In genomic region chr2:121009071-121009677, GRCm38 (mm10) we compare ENCODE assay signal across 8 mouse cellular contexts. TPM values are rescaled to one million over a fixed set of nuclear protein-coding genes. Genes with fewer than 3 reads are reported as not detected.
DNase-seq lines count a peak whose midpoint lies in the region; ATAC-seq and TF ChIP-seq lines count a peak whose summit lies in the region.

No protein-coding gene starts in this region.

- 0 out of 2 replicates have a peak overlapping the region, but pooled peaks have one; percentile 85 for H3K27ac ChIP-seq in layer of hippocampus, adult 2 months
- no peak overlapping the region for H3K27ac ChIP-seq in embryonic facial prominence, embryonic 10.5 days (replicated peaks)
- no peak overlapping the region for H3K27ac ChIP-seq in hindbrain, embryonic 15.5 days (replicated peaks)
- no peak overlapping the region for H3K27ac ChIP-seq in midbrain, embryonic 16.5 days (ENCODE audit: low read length)

- no peaks in the 10 kb centered on the region for H3K27me3 ChIP-seq in embryonic facial prominence, embryonic 10.5 days (replicated peaks; ENCODE audit: low read depth, poor library complexity, severe bottlenecking)
- H3K27me3 ChIP-seq in hindbrain, embryonic 15.5 days = no peaks in the 10 kb centered on the region
- H3K27me3 ChIP-seq in midbrain, embryonic 16.5 days (ENCODE audit: control insufficient read depth, insufficient read depth, low read depth, low read length) = no peaks in the 10 kb centered on the region

- no peak for TF ChIP-seq CTCF in layer of hippocampus, adult 2 months (conservative IDR thresholded peaks at IDR 0.05)

- peaks cover 13% of the 10 kb centered on the region for H3K4me1 ChIP-seq in embryonic facial prominence, embryonic 10.5 days
- peaks cover 15% of the 10 kb centered on the region for H3K4me1 ChIP-seq in hindbrain, embryonic 15.5 days (replicated peaks)
- peaks cover 12% of the 10 kb centered on the region for H3K4me1 ChIP-seq in midbrain, embryonic 16.5 days (ENCODE audit: control insufficient read depth, insufficient read depth, low read length)

- DNase-seq in layer of hippocampus, adult 2 months (ENCODE audit: low spot score in 2 of 2) = no peak
- DNase-seq in layer of hippocampus, postnatal 10 days (ENCODE audit: low spot score in 2 of 2) = no peak
- DNase-seq in embryonic facial prominence, embryonic 10.5 days (ENCODE audit: low spot score) = no peak
- DNase-seq in yolk sac, embryonic 10.5 days (ENCODE audit: low spot score) = no peak
- no peak for DNase-seq in layer of hippocampus, postnatal 25 days (ENCODE audit: extremely low spot score in 1 of 2, low spot score in 1 of 2)

- H3K9ac ChIP-seq in hindbrain, embryonic 15.5 days = peak overlapping the region; percentile 79
- H3K9ac ChIP-seq in midbrain, embryonic 16.5 days (ENCODE audit: low read depth, low read length) = peak overlapping the region; percentile 82

- H3K4me2 ChIP-seq in hindbrain, embryonic 15.5 days = peak overlapping the region; percentile 62
- H3K4me2 ChIP-seq in midbrain, embryonic 16.5 days (ENCODE audit: low read length) = peak overlapping the region; percentile 82

- WGBS in embryonic facial prominence, embryonic 10.5 days = 30% methylated on average over 5 of the region's 5 CpGs
- WGBS in hindbrain, embryonic 15.5 days = 27% methylated on average over 5 of the region's 5 CpGs
- 26% methylated on average over 5 of the region's 5 CpGs for WGBS in midbrain, embryonic 16.5 days

- no peak for ATAC-seq in hindbrain, embryonic 15.5 days (ENCODE audit: low FRiP score, low read depth)
- no peak for ATAC-seq in midbrain, embryonic 16.5 days
- no peak for ATAC-seq in megakaryocyte progenitor cell, adult 5-6 weeks (replicated peaks; ENCODE audit: poor library complexity)

- no peaks in the 10 kb centered on the region for H3K9me3 ChIP-seq in embryonic facial prominence, embryonic 10.5 days
- no peaks in the 10 kb centered on the region for H3K9me3 ChIP-seq in hindbrain, embryonic 15.5 days
- no peaks in the 10 kb centered on the region for H3K9me3 ChIP-seq in midbrain, embryonic 16.5 days (replicated peaks; ENCODE audit: control insufficient read depth, low read length, poor library complexity, severe bottlenecking)

- H3K4me3 ChIP-seq in layer of hippocampus, adult 2 months = peak overlapping the region; percentile 79
- H3K4me3 ChIP-seq in embryonic facial prominence, embryonic 10.5 days = peak overlapping the region; percentile 90
- peak overlapping the region; percentile 86 for H3K4me3 ChIP-seq in hindbrain, embryonic 15.5 days
- H3K4me3 ChIP-seq in midbrain, embryonic 16.5 days (ENCODE audit: low read depth, low read length) = peak overlapping the region; percentile 79

- peaks cover 27% of the 10 kb centered on the region for H3K36me3 ChIP-seq in embryonic facial prominence, embryonic 10.5 days (replicated peaks)
- H3K36me3 ChIP-seq in hindbrain, embryonic 15.5 days = peaks cover 28% of the 10 kb centered on the region
- H3K36me3 ChIP-seq in midbrain, embryonic 16.5 days (ENCODE audit: control insufficient read depth, insufficient read depth, low read length) = peaks cover 10% of the 10 kb centered on the region; the same call in 1 of the 2 replicates

RNA-seq across cellular contexts. Expression of gene Ccndbp1, which starts 1.0 kb away (rescaled TPM):
- 10 to 100 TPM; 57.8 to 58.8 TPM for total RNA-seq in layer of hippocampus, adult 2 months (2021)
- 10 to 100 TPM; 52.7 to 56.3 TPM for total RNA-seq in layer of hippocampus, postnatal 10 days (2021)
- 34.0 and 34.2 TPM in 2 replicates for polyA plus RNA-seq in embryonic facial prominence, embryonic 10.5 days (2016; fragmentation: Nextera tagmentation; extraction: Ambion mirVana)
- 74.5 and 77.2 TPM in 2 replicates for polyA plus RNA-seq in hindbrain, embryonic 15.5 days (2015; fragmentation: Nextera tagmentation; extraction: Ambion mirVana)
- 79.1 and 83.2 TPM in 2 replicates for polyA plus RNA-seq in midbrain, embryonic 16.5 days (2015; fragmentation: Nextera tagmentation; extraction: Ambion mirVana)
- 44.2 and 50.1 TPM in 2 replicates for total RNA-seq in megakaryocyte progenitor cell, adult 5-6 weeks (2015)
- 33.5 and 38.1 TPM in 2 replicates for total RNA-seq in megakaryocyte progenitor cell, adult 5-6 weeks (2017)
- 10 to 100 TPM; 58.4 to 58.8 TPM for total RNA-seq in layer of hippocampus, postnatal 25 days (2021)

RNA-seq across cellular contexts. Expression of gene Epb42, which starts 27.7 kb away (rescaled TPM):
- total RNA-seq in layer of hippocampus, adult 2 months (2021) = not detected
- total RNA-seq in layer of hippocampus, postnatal 10 days (2021) = not detected
- 5.1 and 5.3 TPM in 2 replicates for polyA plus RNA-seq in embryonic facial prominence, embryonic 10.5 days (2016; fragmentation: Nextera tagmentation; extraction: Ambion mirVana)
- polyA plus RNA-seq in hindbrain, embryonic 15.5 days (2015; fragmentation: Nextera tagmentation; extraction: Ambion mirVana) = 0.35 and 0.37 TPM in 2 replicates
- 0.16 and 0.25 TPM in 2 replicates for polyA plus RNA-seq in midbrain, embryonic 16.5 days (2015; fragmentation: Nextera tagmentation; extraction: Ambion mirVana)
- total RNA-seq in megakaryocyte progenitor cell, adult 5-6 weeks (2015) = 1.7 and 2.4 TPM in 2 replicates
- 1.4 and 4.2 TPM in 2 replicates for total RNA-seq in megakaryocyte progenitor cell, adult 5-6 weeks (2017)
- not detected for total RNA-seq in layer of hippocampus, postnatal 25 days (2021)

RNA-seq across cellular contexts. Expression of gene Tmem62, which starts 32.4 kb away (rescaled TPM):
- total RNA-seq in layer of hippocampus, adult 2 months (2021) = 10 to 100 TPM; 26.2 to 26.6 TPM
- 10 to 100 TPM; 18.2 to 20.9 TPM for total RNA-seq in layer of hippocampus, postnatal 10 days (2021)
- 3.2 TPM in 2 replicates for polyA plus RNA-seq in embryonic facial prominence, embryonic 10.5 days (2016; fragmentation: Nextera tagmentation; extraction: Ambion mirVana)
- polyA plus RNA-seq in hindbrain, embryonic 15.5 days (2015; fragmentation: Nextera tagmentation; extraction: Ambion mirVana) = 12.4 and 14.1 TPM in 2 replicates
- 12.9 and 13.1 TPM in 2 replicates for polyA plus RNA-seq in midbrain, embryonic 16.5 days (2015; fragmentation: Nextera tagmentation; extraction: Ambion mirVana)
- 4.2 and 4.3 TPM in 2 replicates for total RNA-seq in megakaryocyte progenitor cell, adult 5-6 weeks (2015)
- 6.4 and 12.4 TPM in 2 replicates for total RNA-seq in megakaryocyte progenitor cell, adult 5-6 weeks (2017)
- 10 to 100 TPM; 21.8 to 27.5 TPM for total RNA-seq in layer of hippocampus, postnatal 25 days (2021)

RNA-seq across cellular contexts. Expression of gene Ubr1, which starts 38.7 kb away (rescaled TPM):
- total RNA-seq in layer of hippocampus, adult 2 months (2021) = 10 to 100 TPM; 44.7 to 48.0 TPM
- total RNA-seq in layer of hippocampus, postnatal 10 days (2021) = 10 to 100 TPM; 46.3 to 50.1 TPM
- 24.5 and 27.3 TPM in 2 replicates for polyA plus RNA-seq in embryonic facial prominence, embryonic 10.5 days (2016; fragmentation: Nextera tagmentation; extraction: Ambion mirVana)
- polyA plus RNA-seq in hindbrain, embryonic 15.5 days (2015; fragmentation: Nextera tagmentation; extraction: Ambion mirVana) = 30.7 and 30.9 TPM in 2 replicates
- 38.8 and 38.9 TPM in 2 replicates for polyA plus RNA-seq in midbrain, embryonic 16.5 days (2015; fragmentation: Nextera tagmentation; extraction: Ambion mirVana)
- 24.7 and 27.1 TPM in 2 replicates for total RNA-seq in megakaryocyte progenitor cell, adult 5-6 weeks (2015)
- 21.1 and 28.5 TPM in 2 replicates for total RNA-seq in megakaryocyte progenitor cell, adult 5-6 weeks (2017)
- total RNA-seq in layer of hippocampus, postnatal 25 days (2021) = 10 to 100 TPM; 42.0 to 46.7 TPM
